Mouse (Mus musculus): ENCODE data around the gene Bst2.

Gene Bst2

GRCm38 (mm10) chr8:71537028-71537867 is at the start of gene Bst2:
Gene Bst2, minus strand, starts transcription at chr8:71537456.
- 9% methylated on average over 37 of the region's 37 CpGs for WGBS

- WGBS, result 68% methylated on average over 2 of the region's 2 CpGs
Measured at GRCm38 (mm10) chr8:71586891-71587290, 49.6 kb upstream of the Bst2 start.

- 52% methylated on average over 8 of the region's 9 CpGs for WGBS
Measured at GRCm38 (mm10) chr8:71580201-71580600, 42.9 kb upstream of the Bst2 start.

- whole genome bisulfite sequencing, result 77% methylated on average over 14 of the region's 14 CpGs
Measured at GRCm38 (mm10) chr8:71579476-71579875, 42.2 kb upstream of the Bst2 start.

- WGBS, result 68% methylated on average over 1 of the region's 1 CpGs
Measured at GRCm38 (mm10) chr8:71579009-71579408, 41.8 kb upstream of the Bst2 start.

GRCm38 (mm10) chr8:71577856-71578387 is 40.7 kb upstream of the Bst2 start:
- WGBS, result 60% methylated on average over 4 of the region's 4 CpGs

GRCm38 (mm10) chr8:71575020-71575419 is 37.8 kb upstream of the Bst2 start:
- 86% methylated on average over 1 of the region's 1 CpGs for WGBS

- 73% methylated on average over 7 of the region's 7 CpGs for WGBS
Measured at GRCm38 (mm10) chr8:71574426-71574825, 37.2 kb upstream of the Bst2 start.

- WGBS, result 37% methylated on average over 9 of the region's 9 CpGs
Measured at GRCm38 (mm10) chr8:71572847-71573633, 35.8 kb upstream of the Bst2 start.

- WGBS, result 80% methylated on average over 2 of the region's 2 CpGs
Measured at GRCm38 (mm10) chr8:71572077-71572476, 34.8 kb upstream of the Bst2 start.

GRCm38 (mm10) chr8:71570291-71570954 is 33.2 kb upstream of the Bst2 start:
- under 1% methylated on average over 41 of the region's 41 CpGs for WGBS

- under 1% methylated on average over 51 of the region's 51 CpGs for WGBS
Measured at GRCm38 (mm10) chr8:71569366-71570290, 32.4 kb upstream of the Bst2 start.

- 36% methylated on average over 6 of the region's 6 CpGs for WGBS
Measured at GRCm38 (mm10) chr8:71568941-71569340, 31.7 kb upstream of the Bst2 start.

GRCm38 (mm10) chr8:71568387-71568937 is 31.2 kb upstream of the Bst2 start, which contains the start of gene Slc27a1:
Gene Slc27a1, plus strand, starts transcription at chr8:71568882.
- WGBS, result 19% methylated on average over 13 of the region's 13 CpGs

GRCm38 (mm10) chr8:71567587-71567986 is 30.3 kb upstream of the Bst2 start:
- WGBS, result 87% methylated on average over 7 of the region's 7 CpGs

- 77% methylated on average over 3 of the region's 3 CpGs for WGBS
Measured at GRCm38 (mm10) chr8:71566501-71566900, 29.2 kb upstream of the Bst2 start, which contains the start of gene Nxnl1. Gene Nxnl1, minus strand, starts transcription at chr8:71566601.

GRCm38 (mm10) chr8:71563992-71564391 is 26.7 kb upstream of the Bst2 start:
- WGBS, result 96% methylated on average over 4 of the region's 4 CpGs

- 1% methylated on average over 33 of the region's 33 CpGs for WGBS
Measured at GRCm38 (mm10) chr8:71562751-71563150, 25.5 kb upstream of the Bst2 start.

GRCm38 (mm10) chr8:71561401-71561800 is 24.1 kb upstream of the Bst2 start:
- 15% methylated on average over 15 of the region's 15 CpGs for WGBS

GRCm38 (mm10) chr8:71560765-71561164 is 23.5 kb upstream of the Bst2 start:
- 86% methylated on average over 5 of the region's 5 CpGs for WGBS
